Mouse (Mus musculus): Measurements from ENCODE around the gene Cts6. TPM values are rescaled to one million over a fixed set of nuclear protein-coding genes. Genes with fewer than 3 reads are reported as not detected.

The Cts6 gene
- polyA plus RNA-seq (2015; fragmentation: Illumina TruSeq; extraction: RNeasy Lipid Tissue Mini Kit (QIAGEN cat#74804); ENCODE audit: insufficient read depth, low read depth, low replicate concordance), result not detected

GRCm38 (mm10) chr13:61203310-61203709 is at the start of gene Cts6:
Cts6 (minus strand) TSS chr13:61203410.

GRCm38 (mm10) chr13:61164156-61164555 is 39.1 kb downstream of the Cts6 start, which contains the start of gene Ctsr:
Ctsr (minus strand) TSS chr13:61164256.

Other genes with a start within 250 kb of the Cts6 start
- not detected for gene Ctsj, start 197.5 kb downstream of the Cts6 start, polyA plus RNA-seq (2015; fragmentation: Illumina TruSeq; extraction: RNeasy Lipid Tissue Mini Kit (QIAGEN cat#74804); ENCODE audit: insufficient read depth, low read depth, low replicate concordance)
- gene Ctsq, start 162.8 kb downstream of the Cts6 start, polyA plus RNA-seq (2015; fragmentation: Illumina TruSeq; extraction: RNeasy Lipid Tissue Mini Kit (QIAGEN cat#74804); ENCODE audit: insufficient read depth, low read depth, low replicate concordance), result not detected
- not detected for gene Ctsr, start 39.2 kb downstream of the Cts6 start, polyA plus RNA-seq (2015; fragmentation: Illumina TruSeq; extraction: RNeasy Lipid Tissue Mini Kit (QIAGEN cat#74804); ENCODE audit: insufficient read depth, low read depth, low replicate concordance)
- gene Cts8, start 51.9 kb upstream of the Cts6 start, polyA plus RNA-seq (2015; fragmentation: Illumina TruSeq; extraction: RNeasy Lipid Tissue Mini Kit (QIAGEN cat#74804); ENCODE audit: insufficient read depth, low read depth, low replicate concordance), result not detected
- not detected for gene Gm49398, start 85.4 kb upstream of the Cts6 start, polyA plus RNA-seq (2015; fragmentation: Illumina TruSeq; extraction: RNeasy Lipid Tissue Mini Kit (QIAGEN cat#74804); ENCODE audit: insufficient read depth, low read depth, low replicate concordance)
- not detected for gene Cts7, start 154.8 kb upstream of the Cts6 start, polyA plus RNA-seq (2015; fragmentation: Illumina TruSeq; extraction: RNeasy Lipid Tissue Mini Kit (QIAGEN cat#74804); ENCODE audit: insufficient read depth, low read depth, low replicate concordance)